Mouse (Mus musculus) C2C12 (cell line): ENCODE results near the gene 4930432K21Rik. TPM values are rescaled to one million over a fixed set of nuclear protein-coding genes. Genes with fewer than 3 reads are reported as not detected.

Source experiments
- H3K27me3 ChIP-seq: one replicate; pipeline ENCODE4 v1.6.1; 2011; ENCODE audit not compliant: control insufficient read depth, insufficient read depth, insufficient read length
- H3K36me3 ChIP-seq: one replicate; pipeline ENCODE4 v1.6.1; 2011; ENCODE audit not compliant: control insufficient read depth, insufficient read depth
- H3K4me3 ChIP-seq: one replicate; pipeline ENCODE4 v1.5.1; 2011; ENCODE audit warnings: mild to moderate bottlenecking, control low read depth; ENCODE audit not compliant: poor library complexity, insufficient read depth, severe bottlenecking
- H3K79me2 ChIP-seq: one replicate; pipeline ENCODE4 v1.6.1; 2011; ENCODE audit not compliant: control insufficient read depth, insufficient read depth
- H3K79me3 ChIP-seq: one replicate; pipeline ENCODE4 v1.6.1; 2011; ENCODE audit warnings: low read depth, control low read depth
- H3ac ChIP-seq: one replicate; pipeline ENCODE3; 2011; ENCODE audit warnings: low read depth; ENCODE audit not compliant: control insufficient read depth, insufficient read length
- CEBPB ChIP-seq: IDR thresholded peaks from one replicate; pipeline ENCODE4 v1.6.1; 2011; ENCODE audit warnings: low read depth, mild to moderate bottlenecking, control low read depth, moderate library complexity
- CTCF ChIP-seq: IDR thresholded peaks from one replicate; pipeline ENCODE4 v1.5.1; 2011; ENCODE audit not compliant: control insufficient read depth, insufficient read depth, insufficient read length
- FOSL1 ChIP-seq: IDR thresholded peaks from one replicate; pipeline ENCODE4 v1.8.0; 2011; ENCODE audit warnings: mild to moderate bottlenecking, low read length; ENCODE audit not compliant: poor library complexity, insufficient read depth, severe bottlenecking
- MAX ChIP-seq: IDR thresholded peaks from one replicate; pipeline ENCODE4 v1.6.1; 2011; ENCODE audit warnings: mild to moderate bottlenecking, control low read depth
- MYOD1 ChIP-seq: IDR thresholded peaks from one replicate; pipeline ENCODE4 v1.6.1; 2011; ENCODE audit warnings: low read depth; ENCODE audit not compliant: control insufficient read depth, insufficient read length
- MYOG ChIP-seq: IDR thresholded peaks from one replicate; pipeline ENCODE4 v1.6.1; 2011; ENCODE audit not compliant: control insufficient read depth, insufficient read length; ENCODE audit errors: extremely low read depth
- USF1 ChIP-seq: IDR thresholded peaks from one replicate; pipeline ENCODE4 v1.6.1; 2011; ENCODE audit warnings: low read depth, mild to moderate bottlenecking, control low read depth, moderate library complexity
- polyA plus RNA-seq: library from polyadenylated mRNA; unstranded; fragments of >200 nt; fragmentation: generic; extraction: Trizol; gene quantifications from one replicate; pipeline ENCODE4 v1.2.1, GENCODE M21; 2012; ENCODE audit warnings: missing spikeins

Gene 4930432K21Rik
- polyA plus RNA-seq, 1 experiment = 0.61 TPM

GRCm38 (mm10) chr8:84206666-84207065 lies 58.8 kb downstream of the 4930432K21Rik start:
- Histone ChIP-seq H3K79me2 (peaks cover 77% of the 10 kb centered on the region), H3K4me3 (no peak overlapping the region), H3K36me3 (peaks cover 83% of the 10 kb centered on the region), H3ac (no peak overlapping the region), H3K79me3 (peaks cover 63% of the 10 kb centered on the region), H3K27me3 (no peaks in the 10 kb centered on the region)
- TF ChIP-seq MYOG (no peak), MAX (no peak), CTCF (no peak), FOSL1 (no peak), CEBPB (no peak), MYOD1 (no peak), USF1 (no peak)

- no peak for TF ChIP-seq FOSL1
- TF ChIP-seq MAX = no peak
- TF ChIP-seq USF1 = no peak
- TF ChIP-seq CEBPB = no peak
- no peak for TF ChIP-seq CTCF
- TF ChIP-seq MYOG = no peak
- no peak for TF ChIP-seq MYOD1
- H3K27me3 ChIP-seq = no peaks in the 10 kb centered on the region
- H3K79me3 ChIP-seq = peaks cover 54% of the 10 kb centered on the region
- H3ac ChIP-seq = no peak overlapping the region
- peaks cover 82% of the 10 kb centered on the region for H3K36me3 ChIP-seq
- H3K4me3 ChIP-seq = no peak overlapping the region
- peaks cover 66% of the 10 kb centered on the region for H3K79me2 ChIP-seq
These were observed 60.0 kb downstream of the 4930432K21Rik start for GRCm38 (mm10) chr8:84207811-84208210.

- peaks cover 79% of the 10 kb centered on the region for H3K36me3 ChIP-seq
These were observed 60.9 kb downstream of the 4930432K21Rik start for GRCm38 (mm10) chr8:84208381-84209380.

GRCm38 (mm10) chr8:84210167-84210791 lies 62.5 kb downstream of the 4930432K21Rik start:
- peaks cover 68% of the 10 kb centered on the region for H3K36me3 ChIP-seq
- H3K79me2 ChIP-seq = peaks cover 41% of the 10 kb centered on the region
- no peak overlapping the region for H3ac ChIP-seq
- H3K4me3 ChIP-seq = no peak overlapping the region
- H3K27me3 ChIP-seq = no peaks in the 10 kb centered on the region
- TF ChIP-seq CTCF (peak; percentile 25), MYOD1 (peak; percentile 54), MAX (no peak), FOSL1 (no peak), MYOG (no peak), CEBPB (no peak), USF1 (no peak)
- H3K79me3 ChIP-seq = peaks cover 31% of the 10 kb centered on the region

More at GRCm38 (mm10) chr8:84208381-84209380, 60.9 kb downstream of the 4930432K21Rik start:
- Histone ChIP-seq H3K27me3 (no peaks in the 10 kb centered on the region), H3K79me2 (peaks cover 57% of the 10 kb centered on the region), H3K79me3 (peaks cover 47% of the 10 kb centered on the region), H3K4me3 (no peak overlapping the region), H3ac (no peak overlapping the region)
- TF ChIP-seq MAX = no peak
- no peak for TF ChIP-seq FOSL1
- TF ChIP-seq MYOD1 = no peak
- no peak for TF ChIP-seq CTCF
- no peak for TF ChIP-seq MYOG
- TF ChIP-seq CEBPB = no peak
- no peak for TF ChIP-seq USF1

- Histone ChIP-seq H3ac (peak overlapping the region; percentile 46), H3K4me3 (no peak overlapping the region), H3K36me3 (peaks cover 63% of the 10 kb centered on the region), H3K79me3 (peaks cover 21% of the 10 kb centered on the region), H3K27me3 (no peaks in the 10 kb centered on the region), H3K79me2 (peaks cover 32% of the 10 kb centered on the region)
- no peak for TF ChIP-seq USF1
- TF ChIP-seq CEBPB = no peak
- no peak for TF ChIP-seq MAX
- TF ChIP-seq MYOD1 = no peak
- TF ChIP-seq MYOG = no peak
These were observed 63.4 kb downstream of the 4930432K21Rik start for GRCm38 (mm10) chr8:84211202-84211601.
